Mouse (Mus musculus) brain, adult 10 weeks (tissue): ENCODE results near the gene Zfp58. TPM values are rescaled to one million over a fixed set of nuclear protein-coding genes. Genes with fewer than 3 reads are reported as not detected.

Source experiments
- polyA plus RNA-seq: library from polyadenylated mRNA; stranded (reverse); fragments of 350-450 nt; fragmentation: Illumina TruSeq; extraction: RNeasy Lipid Tissue Mini Kit (QIAGEN cat#74804); gene quantifications from one replicate; pipeline ENCODE4 v1.2.3, GENCODE M21; 2015; ENCODE audit warnings: low read depth, low replicate concordance

Zfp58 gene
- 8.9 TPM for polyA plus RNA-seq

GRCm38 (mm10) chr13:67500084-67500719 lies at the start of gene Zfp58:
Zfp58 (minus strand) TSS chr13:67500555.

DNA sequence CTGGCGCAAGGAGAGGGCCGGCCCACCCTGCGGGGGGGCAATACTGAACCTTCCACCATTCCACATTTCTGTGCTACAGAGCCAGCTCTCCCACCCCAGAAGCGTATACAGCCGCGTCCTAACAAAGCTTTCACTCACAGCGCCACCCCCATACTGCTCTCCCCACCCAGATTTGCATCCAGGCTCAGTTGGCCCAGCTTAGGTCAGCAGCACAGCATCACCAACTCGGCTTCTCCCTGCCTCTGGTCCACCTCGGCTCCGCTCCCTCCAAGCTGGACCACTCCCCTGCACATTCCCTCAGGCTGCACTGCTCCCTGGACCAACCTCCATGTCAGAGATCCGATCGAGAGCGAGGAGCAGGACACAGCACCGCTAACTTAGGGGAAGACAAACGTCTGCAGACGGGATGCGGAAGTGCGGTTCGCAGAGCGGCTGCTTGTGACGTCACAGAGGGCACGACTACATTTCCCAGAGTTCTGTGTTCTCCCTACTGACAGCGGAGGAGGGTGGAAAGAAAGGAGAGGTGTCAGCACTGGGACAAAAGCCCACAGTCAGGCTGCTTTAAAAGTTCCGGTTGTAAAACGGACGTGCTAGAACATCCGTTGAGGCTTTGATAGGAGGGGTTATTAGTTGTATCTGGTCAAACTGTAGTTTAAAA lies 25.5 kb upstream of the Zfp58 start, which contains the start of the genes Gm26965 and Zfp87:
TSS of gene Gm26965 (minus strand) at position 399 of the 658 bp plus-strand sequence.
TSS of gene Zfp87 (minus strand) at position 425 of the 658 bp plus-strand sequence.

DNA sequence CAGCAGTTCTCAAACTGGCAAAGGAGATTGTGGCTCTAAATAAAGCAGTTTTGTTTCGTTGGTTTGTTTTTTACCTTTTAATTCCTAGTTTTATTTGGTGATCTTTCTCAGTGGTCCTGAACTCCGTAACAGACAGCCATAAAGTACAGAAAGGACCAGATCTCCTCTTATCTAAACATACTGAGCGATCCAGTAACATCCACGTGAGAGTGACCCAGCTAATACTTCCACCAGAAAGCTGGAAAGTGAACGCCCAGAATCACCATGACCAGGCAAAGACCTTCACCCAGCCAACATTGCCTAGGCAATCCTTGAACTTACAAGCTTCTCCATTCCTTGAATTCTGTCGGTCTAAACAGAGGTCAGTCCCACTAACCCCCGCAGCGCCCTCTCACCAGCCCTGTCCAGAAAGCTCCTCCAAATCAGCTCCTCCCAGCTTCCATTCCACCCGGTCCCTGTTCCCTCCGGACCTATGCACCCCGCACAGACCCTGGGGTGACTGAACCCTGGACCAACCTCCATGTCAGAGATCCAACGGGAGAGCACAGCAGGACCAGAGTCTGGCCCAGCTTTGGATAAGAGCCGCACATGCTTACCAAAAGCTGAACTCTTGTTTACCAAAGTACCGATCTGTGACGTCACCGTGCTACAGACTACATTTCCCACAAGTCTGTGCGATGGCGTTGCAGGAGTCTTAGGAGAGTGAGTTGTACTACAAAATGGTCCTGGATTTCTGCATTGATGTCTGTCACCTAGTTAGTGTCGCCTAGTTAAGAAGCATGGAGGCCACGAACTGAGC lies 16.5 kb downstream of the Zfp58 start, which contains the start of gene Zfp874b:
TSS of gene Zfp874b (minus strand) at position 634 of the 799 bp plus-strand sequence.

GRCm38 (mm10) chr13:67451172-67452020 lies 49.0 kb downstream of the Zfp58 start, which contains the start of gene Zfp874a:
Zfp874a (minus strand) TSS chr13:67451624.

Other genes with a start within 250 kb of the Zfp58 start
- gene Zfp458, start 222.1 kb downstream of the Zfp58 start, polyA plus RNA-seq, result 6.0 TPM
- 0.83 TPM for gene Zfp457, start 194.1 kb downstream of the Zfp58 start, polyA plus RNA-seq
- 2.9 TPM for gene Zfp595, start 168.0 kb downstream of the Zfp58 start, polyA plus RNA-seq
- not detected for gene Gm28044, start 140.0 kb downstream of the Zfp58 start, polyA plus RNA-seq
- gene Zfp953, start 139.9 kb downstream of the Zfp58 start, polyA plus RNA-seq, result 1.3 TPM
- not detected for gene Gm28041, start 124.8 kb downstream of the Zfp58 start, polyA plus RNA-seq
- gene Zfp456, start 124.7 kb downstream of the Zfp58 start, polyA plus RNA-seq, result 1.5 TPM
- gene Zfp429, start 100.7 kb downstream of the Zfp58 start, polyA plus RNA-seq, result 3.9 TPM
- gene Zfp459, start 79.1 kb downstream of the Zfp58 start, polyA plus RNA-seq, result 3.2 TPM
- 18.4 TPM for gene Zfp874a, start 48.9 kb downstream of the Zfp58 start, polyA plus RNA-seq
- 14.4 TPM for gene Zfp874b, start 16.3 kb downstream of the Zfp58 start, polyA plus RNA-seq
- not detected for gene Gm26965, start 25.6 kb upstream of the Zfp58 start, polyA plus RNA-seq
- gene Zfp87, start 25.6 kb upstream of the Zfp58 start, polyA plus RNA-seq, result 25.8 TPM
- gene Zfp748, start 53.3 kb upstream of the Zfp58 start, polyA plus RNA-seq, result 10.3 TPM
- gene Zfp729b, start 109.2 kb upstream of the Zfp58 start, polyA plus RNA-seq, result 9.4 TPM
- not detected for gene Gm49345, start 137.2 kb upstream of the Zfp58 start, polyA plus RNA-seq
- 7.8 TPM for gene Zfp729a, start 137.2 kb upstream of the Zfp58 start, polyA plus RNA-seq
- 19.5 TPM for gene Zfp738, start 186.5 kb upstream of the Zfp58 start, polyA plus RNA-seq
- gene Zfp65, start 228.6 kb upstream of the Zfp58 start, polyA plus RNA-seq, result 10.6 TPM